Mouse (Mus musculus) forebrain, embryonic 14.5 days (tissue): ENCODE data around the gene Ctdsp1. TPM values are rescaled to one million over a fixed set of nuclear protein-coding genes. Genes with fewer than 3 reads are reported as not detected.

Experiments
- ATAC-seq: fragments of 200-750 bp; cut with Nextera tagmentation; 2 replicates; pipeline ENCODE4 v1.8.0; 2017; ENCODE audit warnings: mild to moderate bottlenecking, moderate library complexity
- DNase-seq: peaks from one replicate; pipeline ENCODE4 v3.0.0-alpha.2; 2015; ENCODE audit warnings: low spot score
- H3K27ac ChIP-seq: fragments of 300-500 bp; sonication (generic); 2 replicates; pipeline ENCODE4 v1.5.1; 2014; ENCODE audit warnings: low read depth, mild to moderate bottlenecking, control low read depth, low read length, moderate library complexity
- H3K27me3 ChIP-seq: fragments of 300-500 bp; sonication (generic); replicated peaks from 2 replicates; pipeline ENCODE4 v1.6.1; 2014; ENCODE audit warnings: low read length, control low read depth, mixed read lengths; ENCODE audit not compliant: control insufficient read depth, insufficient read depth
- H3K36me3 ChIP-seq: fragments of 300-500 bp; sonication (generic); 2 replicates; pipeline ENCODE4 v1.6.1; 2014; ENCODE audit warnings: low read length, control low read depth; ENCODE audit not compliant: control insufficient read depth, insufficient read depth
- H3K4me1 ChIP-seq: fragments of 300-500 bp; sonication (generic); 2 replicates; pipeline ENCODE4 v1.6.1; 2014; ENCODE audit warnings: antibody characterized with exemption, low read length, control low read depth; ENCODE audit not compliant: control insufficient read depth, insufficient read depth
- H3K4me2 ChIP-seq: fragments of 300-500 bp; sonication (generic); 2 replicates; pipeline ENCODE4 v1.6.1; 2014; ENCODE audit warnings: mild to moderate bottlenecking, control low read depth, low read length
- H3K4me3 ChIP-seq: fragments of 300-500 bp; sonication (generic); 2 replicates; pipeline ENCODE4 v1.5.1; 2014; ENCODE audit warnings: low read depth, low read length, control low read depth
- H3K9ac ChIP-seq: fragments of 300-500 bp; sonication (generic); 2 replicates; pipeline ENCODE4 v1.6.1; 2014; ENCODE audit warnings: mild to moderate bottlenecking, low read length, control low read depth, moderate library complexity
- H3K9me3 ChIP-seq: fragments of 300-500 bp; sonication (generic); replicated peaks from 2 replicates; pipeline ENCODE4 v1.6.1; 2016; ENCODE audit warnings: low read length, control low read depth, mixed read lengths; ENCODE audit not compliant: control insufficient read depth
- WGBS: fragments of 180-500 bp; shearing (Covaris S2); extraction: QIAGEN DNeasy Blood & Tissue Kit; methylation state at CpG from one replicate; pipeline ENCODE4 v1.1.7; 2014; 5-methylcytosine and 5-hydroxymethylcytosine counted together
- polyA plus RNA-seq: library from polyadenylated mRNA; unstranded; fragments of >200 nt; fragmentation: Nextera tagmentation; extraction: Ambion mirVana; gene quantifications from 2 replicates; pipeline ENCODE4 v1.2.1, GENCODE M21; 2014

The Ctdsp1 gene
- polyA plus RNA-seq, result 19.9 and 22.3 TPM in 2 replicates

DNA sequence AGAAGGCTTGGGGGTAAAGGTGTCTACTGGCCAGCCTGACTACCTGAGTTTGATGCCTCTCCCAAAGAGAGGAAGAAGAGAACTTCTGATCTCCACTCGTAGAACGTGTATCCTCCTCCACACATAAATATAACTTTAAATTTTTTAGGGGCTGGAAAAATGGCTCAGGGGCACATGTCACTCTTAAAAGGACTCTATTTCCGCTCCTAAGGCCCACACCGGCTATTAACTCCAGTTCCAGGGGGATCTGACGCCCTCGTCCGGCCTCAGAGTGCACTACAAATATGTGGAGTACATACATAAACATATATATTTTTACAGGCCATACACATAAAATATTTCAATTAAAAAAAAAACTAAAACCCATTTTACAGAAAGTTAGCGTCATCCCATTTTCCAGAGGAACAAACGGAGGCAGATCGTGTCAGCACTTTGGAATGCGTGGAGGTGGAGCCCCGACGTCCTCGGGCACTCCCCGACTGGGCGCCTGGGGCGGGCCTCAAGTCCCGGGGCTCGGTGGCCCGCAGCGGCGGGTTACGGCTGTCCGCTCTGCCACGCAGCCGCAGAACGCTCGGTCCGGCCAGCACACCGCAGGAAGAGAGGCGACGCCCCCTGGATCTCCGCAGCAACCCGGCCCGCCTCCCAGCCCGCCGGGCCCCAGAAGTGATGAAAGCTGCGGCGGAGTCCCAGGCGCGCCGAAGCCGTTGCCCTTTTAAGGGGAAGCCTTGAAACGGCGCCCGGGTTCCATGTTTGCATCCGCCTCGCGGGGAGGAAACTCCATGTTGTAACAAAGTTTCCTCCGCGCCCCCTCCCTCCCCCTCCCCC is at the start of gene Ctdsp1:
Gene Ctdsp1 (plus strand): TSS at position 586 of the 825 bp plus-strand sequence.
- Histone ChIP-seq H3K4me2 (peak within 1 kb of the TSS; percentile 93), H3K4me3 (peak within 1 kb of the TSS; percentile 92), H3K4me1 (peaks cover 4% of the 10 kb centered on the region; the same call in 1 of the 2 replicates), H3K27ac (peak within 1 kb of the TSS; percentile 80; the same call in 1 of the 2 replicates), H3K36me3 (peaks cover 15% of the 10 kb centered on the region), H3K27me3 (0 out of 2 replicates have a peak, but pooled peaks cover 6% of the 10 kb centered on the region), H3K9me3 (no peaks in the 10 kb centered on the region), H3K9ac (peak within 1 kb of the TSS; percentile 87)
- 2% methylated on average over 50 of the region's 51 CpGs for WGBS
- DNase-seq, result peak; percentile 98
- peak; percentile 84 for ATAC-seq

DNA sequence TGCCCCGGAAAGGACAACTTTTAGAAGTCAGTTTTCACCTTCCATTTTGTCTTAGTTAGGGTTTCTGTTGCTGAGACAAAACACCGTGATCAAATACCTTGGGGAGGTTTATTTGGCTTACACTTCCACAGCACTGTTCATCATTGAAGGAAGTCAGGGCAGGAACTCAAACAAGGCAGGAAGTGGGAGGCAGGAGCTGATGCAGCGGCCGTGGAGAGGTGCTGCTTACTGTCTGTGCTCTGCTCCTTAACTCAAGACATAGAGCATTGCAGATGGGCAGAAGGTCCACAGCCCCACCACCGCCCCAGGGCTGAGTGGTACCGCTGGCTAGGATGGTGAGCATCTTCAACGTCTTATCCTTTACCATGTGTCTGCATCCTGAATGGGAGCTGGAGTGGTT is 49.4 kb upstream of the Ctdsp1 start:
- Histone ChIP-seq H3K9me3 (no peaks in the 10 kb centered on the region), H3K9ac (no peak overlapping the region), H3K4me3 (no peak overlapping the region), H3K4me2 (no peak overlapping the region), H3K4me1 (no peaks in the 10 kb centered on the region), H3K27ac (no peak overlapping the region), H3K27me3 (no peaks in the 10 kb centered on the region), H3K36me3 (no peaks in the 10 kb centered on the region)
- ATAC-seq, result no peak
- 95% methylated on average over 7 of the region's 7 CpGs for WGBS
- DNase-seq, result no peak

DNA sequence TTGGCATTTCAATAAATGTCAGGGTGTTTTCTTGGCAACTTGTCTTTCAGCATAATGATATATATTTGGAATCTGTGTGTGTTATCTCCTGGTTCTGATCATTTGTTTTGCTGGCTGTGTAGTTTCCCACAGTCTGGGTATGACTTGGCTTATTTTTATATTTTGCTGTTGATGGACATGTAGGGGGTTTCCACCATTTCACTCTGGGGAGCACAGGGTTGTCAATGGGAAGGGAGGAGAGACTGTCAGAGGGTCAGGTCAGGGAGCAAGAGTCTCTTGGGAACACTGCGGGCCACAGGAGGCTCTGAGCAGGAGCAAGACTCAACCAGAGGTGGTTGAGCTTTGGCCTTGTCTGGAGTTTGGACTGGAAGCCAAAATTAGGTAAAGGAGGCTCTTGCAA is 49.0 kb upstream of the Ctdsp1 start:
- no peaks in the 10 kb centered on the region for H3K4me1 ChIP-seq
- 100% methylated on average over 1 of the region's 1 CpGs for WGBS
- no peak overlapping the region for H3K9ac ChIP-seq
- no peak overlapping the region for H3K27ac ChIP-seq
- no peaks in the 10 kb centered on the region for H3K9me3 ChIP-seq
- no peak overlapping the region for H3K4me2 ChIP-seq
- no peak for DNase-seq
- ATAC-seq, result no peak
- H3K4me3 ChIP-seq, result no peak overlapping the region
- no peaks in the 10 kb centered on the region for H3K27me3 ChIP-seq
- H3K36me3 ChIP-seq, result no peaks in the 10 kb centered on the region

DNA sequence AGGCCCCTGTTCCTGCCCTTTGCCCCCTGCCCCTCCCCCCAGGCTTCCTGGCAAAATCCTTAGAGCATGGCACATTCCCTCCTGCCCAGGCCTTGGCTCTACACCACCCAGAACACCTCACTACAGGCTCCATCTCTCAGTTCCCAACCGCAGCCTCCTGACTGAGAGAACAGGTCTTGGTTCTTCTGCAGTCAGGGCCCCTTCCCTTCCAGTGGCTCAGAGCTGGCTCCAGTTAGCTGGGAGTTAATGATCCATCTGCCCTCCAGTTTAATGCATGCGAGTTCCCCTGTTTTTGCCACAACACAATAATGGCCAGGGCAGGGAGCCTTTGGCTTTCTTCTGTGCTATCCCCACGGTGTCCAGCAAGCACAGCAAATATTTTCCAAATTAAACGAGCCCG is 48.1 kb upstream of the Ctdsp1 start:
- no peaks in the 10 kb centered on the region for H3K36me3 ChIP-seq
- H3K4me3 ChIP-seq, result no peak overlapping the region
- no peaks in the 10 kb centered on the region for H3K4me1 ChIP-seq
- no peaks in the 10 kb centered on the region for H3K27me3 ChIP-seq
- no peak overlapping the region for H3K27ac ChIP-seq
- 51% methylated on average over 5 of the region's 5 CpGs for WGBS
- no peaks in the 10 kb centered on the region for H3K9me3 ChIP-seq
- H3K9ac ChIP-seq, result no peak overlapping the region
- ATAC-seq (no peak), DNase-seq (no peak)
- H3K4me2 ChIP-seq, result no peak overlapping the region

DNA sequence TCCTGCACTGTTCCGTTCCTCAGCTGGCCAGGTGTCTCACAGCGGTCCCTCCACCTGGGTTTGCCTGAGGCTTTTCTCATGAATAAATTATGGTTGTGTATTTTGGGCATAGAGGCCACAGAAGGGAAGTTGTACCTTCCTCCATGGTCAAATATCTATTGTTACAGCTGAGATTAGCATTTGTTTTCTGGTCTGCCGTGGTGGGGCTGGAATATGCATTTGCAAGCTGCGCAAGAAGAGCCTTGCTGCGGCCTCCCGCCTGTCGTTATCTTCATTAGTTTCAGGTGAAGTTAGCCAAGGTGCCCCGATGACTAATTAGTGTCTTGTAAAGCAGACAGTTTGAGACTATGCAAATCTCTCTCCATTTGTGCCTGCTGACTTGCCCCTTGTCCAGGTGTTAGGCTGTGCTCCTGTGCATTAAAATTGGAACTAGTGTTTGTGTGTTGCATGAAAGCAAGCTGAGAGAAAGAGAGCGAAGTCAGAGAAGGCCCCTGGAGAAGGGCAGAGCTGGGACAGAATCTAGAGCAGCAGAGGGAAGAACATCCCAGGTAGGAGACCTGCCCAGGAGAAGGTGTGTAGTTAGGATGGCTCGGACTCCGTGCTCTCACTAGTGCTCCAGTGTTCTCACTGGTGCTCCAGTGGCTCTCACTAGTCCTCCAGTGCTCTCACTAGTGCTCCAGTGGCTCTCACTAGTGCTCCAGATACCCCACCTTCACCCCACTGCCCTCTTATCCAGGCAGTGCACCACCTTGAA is 47.0 kb upstream of the Ctdsp1 start:
- no peak overlapping the region for H3K4me2 ChIP-seq
- 69% methylated on average over 11 of the region's 11 CpGs for WGBS
- no peaks in the 10 kb centered on the region for H3K4me1 ChIP-seq
- no peak for ATAC-seq
- no peak overlapping the region for H3K27ac ChIP-seq
- no peak for DNase-seq
- H3K27me3 ChIP-seq, result no peaks in the 10 kb centered on the region
- no peak overlapping the region for H3K4me3 ChIP-seq
- H3K9ac ChIP-seq, result no peak overlapping the region
- H3K36me3 ChIP-seq, result no peaks in the 10 kb centered on the region
- no peaks in the 10 kb centered on the region for H3K9me3 ChIP-seq

DNA sequence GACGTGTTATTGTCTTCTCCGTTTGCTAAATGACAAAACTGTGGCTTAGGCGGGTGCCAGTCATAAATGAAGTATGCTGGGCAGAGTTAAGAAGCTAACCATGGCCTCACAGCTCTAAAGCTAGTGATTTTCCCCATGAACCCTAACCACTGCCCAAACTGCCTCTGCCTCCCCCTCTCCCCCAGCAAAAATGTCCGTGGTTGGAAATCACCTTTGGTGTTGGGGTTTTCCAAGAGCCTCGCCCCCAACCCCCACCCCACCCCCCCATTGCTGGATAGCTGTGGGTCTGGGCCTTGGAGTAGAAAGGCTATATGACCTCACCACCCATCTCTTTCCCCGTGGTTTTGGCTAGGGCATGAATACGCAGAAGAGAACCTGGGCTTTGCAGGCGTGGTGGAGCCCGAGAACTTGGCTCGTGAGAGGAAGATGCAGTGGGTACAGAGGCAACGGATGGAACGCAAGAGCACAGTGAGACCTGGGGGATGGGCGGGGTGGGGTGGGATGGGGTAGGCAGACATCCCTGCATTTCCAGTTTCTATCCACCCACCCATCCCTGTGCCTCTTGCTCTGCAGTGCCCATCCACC is 40.0 kb upstream of the Ctdsp1 start:
- H3K4me1 ChIP-seq, result no peaks in the 10 kb centered on the region
- no peaks in the 10 kb centered on the region for H3K27me3 ChIP-seq
- no peak overlapping the region for H3K4me3 ChIP-seq
- H3K4me2 ChIP-seq, result no peak overlapping the region
- peaks cover 13% of the 10 kb centered on the region for H3K36me3 ChIP-seq
- H3K9me3 ChIP-seq, result no peaks in the 10 kb centered on the region
- DNase-seq (no peak), ATAC-seq (no peak)
- 92% methylated on average over 13 of the region's 13 CpGs for WGBS
- no peak overlapping the region for H3K27ac ChIP-seq
- no peak overlapping the region for H3K9ac ChIP-seq

DNA sequence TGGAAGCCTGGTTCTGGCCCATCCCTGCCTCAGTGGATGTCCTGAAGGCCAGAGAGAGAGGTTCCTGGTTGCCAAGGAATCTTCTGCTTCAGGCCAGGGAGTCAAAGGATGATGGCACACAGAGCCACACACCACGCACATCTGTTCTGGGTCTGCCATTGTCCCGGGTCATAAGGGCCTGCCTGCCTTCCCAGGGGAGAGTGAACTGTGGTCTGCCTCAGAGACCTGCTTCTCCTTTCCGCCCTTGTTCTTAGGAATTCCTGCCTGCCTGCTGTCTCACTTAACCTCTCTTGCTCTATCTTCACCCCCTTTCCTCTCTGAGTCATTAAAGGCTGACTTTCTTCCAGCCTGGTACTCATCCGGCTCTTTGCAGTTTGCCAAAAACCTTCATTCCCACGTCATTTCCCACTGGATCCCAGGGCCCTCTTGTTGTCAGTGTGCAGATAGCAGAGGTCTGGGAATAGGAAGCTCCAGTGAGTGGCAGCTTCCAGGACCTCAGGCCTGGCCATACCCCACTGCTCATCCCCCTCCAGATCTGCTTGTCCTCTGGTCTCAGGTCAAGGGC is 38.7 kb upstream of the Ctdsp1 start:
- H3K9ac ChIP-seq, result no peak overlapping the region
- no peak for DNase-seq
- no peaks in the 10 kb centered on the region for H3K4me1 ChIP-seq
- H3K27ac ChIP-seq, result no peak overlapping the region
- no peaks in the 10 kb centered on the region for H3K9me3 ChIP-seq
- no peak overlapping the region for H3K4me2 ChIP-seq
- peaks cover 13% of the 10 kb centered on the region for H3K36me3 ChIP-seq
- no peaks in the 10 kb centered on the region for H3K27me3 ChIP-seq
- WGBS, result 86% methylated on average over 5 of the region's 5 CpGs
- no peak overlapping the region for H3K4me3 ChIP-seq
- ATAC-seq, result no peak

DNA sequence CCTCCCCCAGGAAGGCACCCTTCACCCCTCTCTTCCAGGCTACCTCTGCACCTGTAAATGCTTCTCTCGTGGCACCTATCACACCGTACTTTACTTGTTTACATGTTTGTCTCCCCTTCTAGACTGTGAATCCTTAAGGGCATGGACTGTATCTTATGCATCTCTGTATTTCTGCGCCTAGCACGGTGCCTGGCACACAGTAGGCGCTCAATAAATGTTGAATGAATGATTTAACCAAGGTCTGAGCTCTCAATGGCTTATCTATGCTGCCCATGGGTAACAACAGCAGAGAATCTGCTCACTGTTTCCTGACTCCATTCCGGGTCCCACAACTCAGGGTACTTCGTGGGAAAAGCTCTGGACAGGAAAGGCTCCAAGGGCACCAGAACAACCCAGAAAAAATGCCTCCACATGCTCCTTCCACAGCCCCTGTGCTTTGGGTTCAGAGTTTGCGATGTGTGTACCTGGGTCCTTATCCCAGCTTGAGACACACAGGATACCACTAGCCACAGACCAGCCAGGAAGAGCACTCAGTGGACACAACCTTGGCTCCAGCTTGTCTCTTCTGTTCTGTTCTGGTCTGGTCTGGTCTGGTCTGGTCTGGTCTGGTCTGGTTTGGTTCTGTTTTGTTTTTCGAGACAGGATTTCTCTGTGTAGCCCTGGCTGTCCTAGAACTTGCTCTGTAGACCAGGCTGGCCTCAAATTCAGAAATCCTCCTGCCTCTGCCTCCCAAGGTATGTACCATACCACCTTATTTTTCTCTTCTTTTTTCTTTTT is 37.7 kb upstream of the Ctdsp1 start:
- Histone ChIP-seq H3K9me3 (no peaks in the 10 kb centered on the region), H3K4me3 (no peak overlapping the region), H3K4me1 (no peaks in the 10 kb centered on the region), H3K27ac (no peak overlapping the region), H3K9ac (no peak overlapping the region), H3K36me3 (peaks cover 13% of the 10 kb centered on the region), H3K4me2 (no peak overlapping the region), H3K27me3 (no peaks in the 10 kb centered on the region)
- DNase-seq (no peak), ATAC-seq (no peak)
- 97% methylated on average over 9 of the region's 9 CpGs for WGBS
